Mouse (Mus musculus): ENCODE results near the gene Myod1. TPM values are rescaled to one million over a fixed set of nuclear protein-coding genes. Genes with fewer than 3 reads are reported as not detected.
A peak's percentile ranks its signal among the peaks of the same experiment; 100 is the strongest.

Myod1 gene
- polyA plus RNA-seq, 1 experiment from 2014 or later, result 22.0 TPM

DNA sequence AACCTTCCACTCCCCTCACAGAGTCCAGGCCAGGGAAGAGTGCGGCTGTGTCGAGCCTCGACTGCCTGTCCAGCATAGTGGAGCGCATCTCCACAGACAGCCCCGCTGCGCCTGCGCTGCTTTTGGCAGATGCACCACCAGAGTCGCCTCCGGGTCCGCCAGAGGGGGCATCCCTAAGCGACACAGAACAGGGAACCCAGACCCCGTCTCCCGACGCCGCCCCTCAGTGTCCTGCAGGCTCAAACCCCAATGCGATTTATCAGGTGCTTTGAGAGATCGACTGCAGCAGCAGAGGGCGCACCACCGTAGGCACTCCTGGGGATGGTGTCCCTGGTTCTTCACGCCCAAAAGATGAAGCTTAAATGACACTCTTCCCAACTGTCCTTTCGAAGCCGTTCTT is 1.8 kb downstream of the Myod1 start:
- H3K4me2 ChIP-seq (ENCODE audit: low read depth, severe bottlenecking), result no peak overlapping the region
- ATAC-seq (ENCODE audit: insufficient number of reproducible peaks, low FRiP score, low TSS enrichment, low read depth), result no peak
- no peaks in the 10 kb centered on the region for H3K36me3 ChIP-seq (ENCODE audit: control insufficient read depth, insufficient read depth, low read length)
- no peak overlapping the region for H3K27ac ChIP-seq (replicated peaks; ENCODE audit: low read depth, low read length)
- H3K9ac ChIP-seq (ENCODE audit: low read length), result no peak overlapping the region
- DNase-seq (ENCODE audit: low spot score), result peak; percentile 44
- 3% methylated on average over 22 of the region's 22 CpGs for WGBS
- no peaks in the 10 kb centered on the region for H3K4me1 ChIP-seq (ENCODE audit: control insufficient read depth, insufficient read depth, low read length)
- peaks cover 45% of the 10 kb centered on the region for H3K27me3 ChIP-seq (ENCODE audit: control insufficient read depth, insufficient read depth, low read length)
- H3K4me3 ChIP-seq (ENCODE audit: low read depth, low read length), result no peak overlapping the region; the same call in 1 of the 2 replicates
- H3K9me3 ChIP-seq (ENCODE audit: control insufficient read depth, low read length), result no peaks in the 10 kb centered on the region

DNA sequence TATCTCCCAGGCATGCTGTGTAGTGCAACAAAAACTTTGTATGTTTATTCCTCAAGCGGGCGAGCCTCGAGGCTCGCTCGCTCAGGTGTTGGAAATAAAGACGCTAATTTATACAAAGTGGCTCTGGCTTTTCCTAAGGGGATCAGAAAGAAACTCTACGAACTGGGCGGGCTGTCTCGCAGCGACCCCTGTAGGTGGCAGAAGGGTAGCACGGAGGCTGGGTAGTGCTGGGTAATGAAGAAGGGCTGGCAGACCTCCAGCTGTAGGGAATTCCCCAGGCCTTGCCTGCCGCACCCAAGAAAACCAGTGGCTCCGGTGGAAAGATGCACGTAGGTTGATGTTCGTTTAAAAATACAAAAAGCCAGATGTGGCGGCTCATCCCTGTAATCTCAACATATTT is 2.7 kb downstream of the Myod1 start:
- no peaks in the 10 kb centered on the region for H3K36me3 ChIP-seq (ENCODE audit: control insufficient read depth, insufficient read depth, low read length)
- 8% methylated on average over 16 of the region's 16 CpGs for WGBS
- H3K27me3 ChIP-seq (ENCODE audit: control insufficient read depth, insufficient read depth, low read length), result peaks cover 45% of the 10 kb centered on the region
- H3K9ac ChIP-seq (ENCODE audit: low read length), result no peak overlapping the region
- no peaks in the 10 kb centered on the region for H3K9me3 ChIP-seq (ENCODE audit: control insufficient read depth, low read length)
- H3K4me2 ChIP-seq (ENCODE audit: low read depth, severe bottlenecking), result no peak overlapping the region
- ATAC-seq (ENCODE audit: insufficient number of reproducible peaks, low FRiP score, low TSS enrichment, low read depth) (no peak), DNase-seq (ENCODE audit: low spot score) (peak; percentile 75)
- H3K4me3 ChIP-seq (ENCODE audit: low read depth, low read length), result no peak overlapping the region
- H3K27ac ChIP-seq (replicated peaks; ENCODE audit: low read depth, low read length), result no peak overlapping the region
- no peaks in the 10 kb centered on the region for H3K4me1 ChIP-seq (ENCODE audit: control insufficient read depth, insufficient read depth, low read length)

DNA sequence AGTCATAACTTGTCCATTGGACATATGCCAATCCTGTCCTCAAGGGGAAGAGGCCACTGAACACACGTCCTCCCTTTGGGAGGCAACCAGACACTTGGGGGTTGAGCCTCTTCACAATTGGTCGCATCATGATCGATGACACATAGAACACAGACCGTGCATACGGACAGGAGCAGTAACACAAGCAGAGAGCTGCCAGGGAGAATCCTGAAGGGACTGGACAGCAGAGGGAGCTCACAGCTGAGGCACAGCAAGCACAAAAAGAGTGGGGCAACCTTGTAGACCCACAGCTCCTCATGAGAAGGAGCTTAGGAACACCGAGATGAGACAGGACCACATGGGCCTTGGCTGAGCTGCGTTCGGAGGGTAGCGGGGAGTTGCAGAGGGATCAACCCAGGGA is 4.4 kb downstream of the Myod1 start:
- peaks cover 35% of the 10 kb centered on the region for H3K27me3 ChIP-seq (ENCODE audit: control insufficient read depth, insufficient read depth, low read length)
- H3K9ac ChIP-seq (ENCODE audit: low read length), result no peak overlapping the region
- H3K4me2 ChIP-seq (ENCODE audit: low read depth, severe bottlenecking), result no peak overlapping the region
- no peaks in the 10 kb centered on the region for H3K4me1 ChIP-seq (ENCODE audit: control insufficient read depth, insufficient read depth, low read length)
- ATAC-seq (ENCODE audit: insufficient number of reproducible peaks, low FRiP score, low TSS enrichment, low read depth) (no peak), DNase-seq (ENCODE audit: low spot score) (no peak)
- H3K36me3 ChIP-seq (ENCODE audit: control insufficient read depth, insufficient read depth, low read length), result no peaks in the 10 kb centered on the region
- H3K9me3 ChIP-seq (ENCODE audit: control insufficient read depth, low read length), result no peaks in the 10 kb centered on the region
- WGBS, result 73% methylated on average over 9 of the region's 9 CpGs
- H3K4me3 ChIP-seq (ENCODE audit: low read depth, low read length), result no peak overlapping the region
- no peak overlapping the region for H3K27ac ChIP-seq (replicated peaks; ENCODE audit: low read depth, low read length)

DNA sequence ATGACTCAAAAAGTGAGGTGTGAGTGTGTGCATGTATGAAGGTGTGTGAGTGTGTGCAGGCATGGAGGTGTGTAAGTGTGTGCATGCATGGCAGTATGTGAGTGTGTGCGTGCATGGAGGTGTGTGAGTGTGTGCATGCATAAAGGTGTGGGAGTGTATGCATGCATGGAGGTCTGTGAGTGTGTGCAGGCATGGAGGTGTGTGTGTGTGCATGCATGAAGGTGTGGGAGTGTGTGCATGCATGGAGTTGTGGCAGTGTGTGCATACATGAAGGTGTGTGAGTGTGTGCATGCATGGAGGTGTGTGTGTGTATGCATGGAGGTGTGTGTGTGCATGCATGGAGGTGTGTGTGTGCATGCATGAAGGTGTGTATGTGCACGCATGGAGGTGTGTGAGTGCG is 11.2 kb downstream of the Myod1 start:
- no peaks in the 10 kb centered on the region for H3K36me3 ChIP-seq (ENCODE audit: control insufficient read depth, insufficient read depth, low read length)
- H3K27me3 ChIP-seq (ENCODE audit: control insufficient read depth, insufficient read depth, low read length), result no peaks in the 10 kb centered on the region
- H3K4me2 ChIP-seq (ENCODE audit: low read depth, severe bottlenecking), result no peak overlapping the region
- 88% methylated on average over 3 of the region's 3 CpGs for WGBS
- ATAC-seq (ENCODE audit: insufficient number of reproducible peaks, low FRiP score, low TSS enrichment, low read depth) (no peak), DNase-seq (ENCODE audit: low spot score) (no peak)
- H3K4me3 ChIP-seq (ENCODE audit: low read depth, low read length), result no peak overlapping the region
- H3K9me3 ChIP-seq (ENCODE audit: control insufficient read depth, low read length), result no peaks in the 10 kb centered on the region
- no peak overlapping the region for H3K27ac ChIP-seq (replicated peaks; ENCODE audit: low read depth, low read length)
- H3K9ac ChIP-seq (ENCODE audit: low read length), result no peak overlapping the region
- H3K4me1 ChIP-seq (ENCODE audit: control insufficient read depth, insufficient read depth, low read length), result no peaks in the 10 kb centered on the region

DNA sequence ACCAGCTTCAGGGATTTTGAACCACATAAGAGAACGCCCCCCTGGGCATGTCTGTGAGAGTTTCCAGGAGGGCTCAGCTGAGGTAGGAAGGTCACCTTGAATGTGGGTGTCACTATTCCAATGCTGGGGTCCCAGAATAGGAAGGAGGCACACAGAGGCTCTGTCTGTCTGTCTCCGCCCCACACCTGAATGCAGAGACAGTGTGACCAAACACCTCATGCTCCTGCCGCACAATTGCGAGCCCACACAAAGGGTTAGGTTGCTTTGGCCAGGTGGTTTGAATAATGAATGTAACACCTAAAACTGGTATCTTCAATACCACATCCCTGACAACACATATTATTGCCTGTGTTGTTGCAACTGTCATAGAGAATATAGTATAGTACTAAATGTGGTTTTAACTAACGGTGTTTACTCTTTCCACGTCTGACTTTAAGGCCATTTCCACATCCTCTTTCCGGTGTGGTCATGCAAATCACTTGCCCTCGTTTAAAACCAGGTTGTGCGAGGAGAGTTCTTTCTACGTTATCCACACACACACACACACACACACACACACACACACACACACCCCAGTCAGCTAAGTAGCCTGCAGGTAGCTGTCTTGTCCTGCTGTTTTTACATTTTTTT is 13.3 kb downstream of the Myod1 start:
- Histone ChIP-seq H3K4me3 (ENCODE audit: low read depth, low read length) (no peak overlapping the region), H3K27me3 (ENCODE audit: control insufficient read depth, insufficient read depth, low read length) (peaks cover 12% of the 10 kb centered on the region), H3K4me2 (ENCODE audit: low read depth, severe bottlenecking) (no peak overlapping the region), H3K27ac (replicated peaks; ENCODE audit: low read depth, low read length) (no peak overlapping the region), H3K4me1 (ENCODE audit: control insufficient read depth, insufficient read depth, low read length) (no peaks in the 10 kb centered on the region), H3K9ac (ENCODE audit: low read length) (no peak overlapping the region), H3K9me3 (ENCODE audit: control insufficient read depth, low read length) (no peaks in the 10 kb centered on the region), H3K36me3 (ENCODE audit: control insufficient read depth, insufficient read depth, low read length) (no peaks in the 10 kb centered on the region)
- 80% methylated on average over 10 of the region's 10 CpGs for WGBS
- ATAC-seq (ENCODE audit: insufficient number of reproducible peaks, low FRiP score, low TSS enrichment, low read depth), result no peak
- DNase-seq (ENCODE audit: low spot score), result no peak

DNA sequence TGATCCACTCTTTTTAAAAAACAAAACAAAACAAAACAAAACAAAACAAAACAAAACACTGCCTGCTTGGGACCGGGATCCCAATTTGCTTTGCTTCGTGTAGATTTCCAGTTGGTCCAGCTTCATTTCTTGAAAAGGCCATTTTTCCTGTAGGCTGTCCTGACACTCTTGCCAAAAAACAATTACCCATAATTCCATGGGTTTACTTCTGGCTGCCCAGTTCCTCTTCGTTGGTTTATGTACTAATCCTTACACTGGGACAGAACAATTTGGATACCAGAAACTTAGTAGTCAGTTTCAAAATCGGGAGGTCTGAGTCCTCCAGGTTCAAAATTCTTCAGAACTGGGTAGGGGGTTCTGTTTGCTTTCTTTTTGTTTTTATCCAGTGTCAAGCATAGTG is 14.0 kb downstream of the Myod1 start:
- Histone ChIP-seq H3K36me3 (ENCODE audit: control insufficient read depth, insufficient read depth, low read length) (no peaks in the 10 kb centered on the region), H3K9me3 (ENCODE audit: control insufficient read depth, low read length) (no peaks in the 10 kb centered on the region), H3K4me3 (ENCODE audit: low read depth, low read length) (no peak overlapping the region), H3K9ac (ENCODE audit: low read length) (no peak overlapping the region), H3K4me2 (ENCODE audit: low read depth, severe bottlenecking) (no peak overlapping the region), H3K27ac (replicated peaks; ENCODE audit: low read depth, low read length) (no peak overlapping the region), H3K27me3 (ENCODE audit: control insufficient read depth, insufficient read depth, low read length) (peaks cover 19% of the 10 kb centered on the region), H3K4me1 (ENCODE audit: control insufficient read depth, insufficient read depth, low read length) (no peaks in the 10 kb centered on the region)
- WGBS, result 72% methylated on average over 4 of the region's 4 CpGs
- DNase-seq (ENCODE audit: low spot score), result no peak
- ATAC-seq (ENCODE audit: insufficient number of reproducible peaks, low FRiP score, low TSS enrichment, low read depth), result no peak

DNA sequence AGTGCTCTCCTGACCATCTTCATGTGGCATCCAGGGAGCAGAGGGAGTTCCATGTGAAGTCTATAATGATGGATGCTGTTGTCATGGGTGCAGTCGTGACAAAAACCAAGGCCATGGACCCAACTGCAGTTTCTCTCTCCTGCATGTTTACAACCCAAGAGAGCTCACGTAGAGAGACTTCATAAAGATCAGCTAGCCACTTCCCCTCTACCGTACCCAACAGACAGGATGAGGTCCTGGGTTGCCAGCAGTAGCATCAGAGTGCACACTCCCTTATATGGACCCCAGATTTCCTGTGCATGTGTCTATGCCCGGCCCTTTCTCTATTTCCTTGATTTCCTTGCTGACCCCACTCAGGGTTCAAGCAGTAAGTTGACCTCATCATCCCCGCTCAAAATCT is 15.4 kb downstream of the Myod1 start:
- Histone ChIP-seq H3K4me1 (ENCODE audit: control insufficient read depth, insufficient read depth, low read length) (no peaks in the 10 kb centered on the region), H3K27me3 (ENCODE audit: control insufficient read depth, insufficient read depth, low read length) (peaks cover 33% of the 10 kb centered on the region), H3K27ac (replicated peaks; ENCODE audit: low read depth, low read length) (no peak overlapping the region), H3K9me3 (ENCODE audit: control insufficient read depth, low read length) (no peaks in the 10 kb centered on the region), H3K36me3 (ENCODE audit: control insufficient read depth, insufficient read depth, low read length) (no peaks in the 10 kb centered on the region), H3K4me2 (ENCODE audit: low read depth, severe bottlenecking) (no peak overlapping the region), H3K4me3 (ENCODE audit: low read depth, low read length) (no peak overlapping the region), H3K9ac (ENCODE audit: low read length) (no peak overlapping the region)
- WGBS, result 64% methylated on average over 5 of the region's 5 CpGs
- no peak for ATAC-seq (ENCODE audit: insufficient number of reproducible peaks, low FRiP score, low TSS enrichment, low read depth)
- DNase-seq (ENCODE audit: low spot score), result no peak

DNA sequence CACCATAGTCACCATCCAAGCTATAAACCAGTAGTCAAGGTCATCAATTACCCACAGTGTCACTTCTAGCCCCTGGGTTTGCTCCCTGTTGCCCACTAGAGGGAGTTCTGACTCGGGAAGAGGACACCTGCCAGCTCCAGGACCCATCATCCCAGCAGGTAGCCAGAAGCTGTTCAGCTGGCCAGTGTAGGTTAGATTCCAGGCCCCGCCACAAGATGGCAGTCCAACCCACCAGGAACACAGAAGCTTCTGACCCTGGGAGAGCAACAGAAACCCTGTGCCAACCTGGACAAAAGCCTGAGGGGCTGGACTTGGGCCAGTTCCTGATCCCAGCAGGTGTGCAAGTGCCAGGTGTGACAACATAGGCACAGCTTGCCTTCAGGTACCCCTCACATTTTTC is 16.8 kb downstream of the Myod1 start:
- 0% methylated on average over 2 of the region's 2 CpGs for WGBS
- peaks cover 47% of the 10 kb centered on the region for H3K27me3 ChIP-seq (ENCODE audit: control insufficient read depth, insufficient read depth, low read length)
- no peak overlapping the region for H3K4me2 ChIP-seq (ENCODE audit: low read depth, severe bottlenecking)
- H3K4me1 ChIP-seq (ENCODE audit: control insufficient read depth, insufficient read depth, low read length), result 0 out of 2 replicates have a peak, but pooled peaks cover 3% of the 10 kb centered on the region
- peak; percentile 88 for DNase-seq (ENCODE audit: low spot score)
- H3K9ac ChIP-seq (ENCODE audit: low read length), result no peak overlapping the region
- no peaks in the 10 kb centered on the region for H3K36me3 ChIP-seq (ENCODE audit: control insufficient read depth, insufficient read depth, low read length)
- H3K27ac ChIP-seq (replicated peaks; ENCODE audit: low read depth, low read length), result no peak overlapping the region
- no peaks in the 10 kb centered on the region for H3K9me3 ChIP-seq (ENCODE audit: control insufficient read depth, low read length)
- ATAC-seq (ENCODE audit: insufficient number of reproducible peaks, low FRiP score, low TSS enrichment, low read depth), result no peak
- no peak overlapping the region for H3K4me3 ChIP-seq (ENCODE audit: low read depth, low read length)

All from limb, embryonic 11.5 days (tissue).